17 mouse cellular contexts compared by ENCODE assay signal in the genomic region with DNA sequence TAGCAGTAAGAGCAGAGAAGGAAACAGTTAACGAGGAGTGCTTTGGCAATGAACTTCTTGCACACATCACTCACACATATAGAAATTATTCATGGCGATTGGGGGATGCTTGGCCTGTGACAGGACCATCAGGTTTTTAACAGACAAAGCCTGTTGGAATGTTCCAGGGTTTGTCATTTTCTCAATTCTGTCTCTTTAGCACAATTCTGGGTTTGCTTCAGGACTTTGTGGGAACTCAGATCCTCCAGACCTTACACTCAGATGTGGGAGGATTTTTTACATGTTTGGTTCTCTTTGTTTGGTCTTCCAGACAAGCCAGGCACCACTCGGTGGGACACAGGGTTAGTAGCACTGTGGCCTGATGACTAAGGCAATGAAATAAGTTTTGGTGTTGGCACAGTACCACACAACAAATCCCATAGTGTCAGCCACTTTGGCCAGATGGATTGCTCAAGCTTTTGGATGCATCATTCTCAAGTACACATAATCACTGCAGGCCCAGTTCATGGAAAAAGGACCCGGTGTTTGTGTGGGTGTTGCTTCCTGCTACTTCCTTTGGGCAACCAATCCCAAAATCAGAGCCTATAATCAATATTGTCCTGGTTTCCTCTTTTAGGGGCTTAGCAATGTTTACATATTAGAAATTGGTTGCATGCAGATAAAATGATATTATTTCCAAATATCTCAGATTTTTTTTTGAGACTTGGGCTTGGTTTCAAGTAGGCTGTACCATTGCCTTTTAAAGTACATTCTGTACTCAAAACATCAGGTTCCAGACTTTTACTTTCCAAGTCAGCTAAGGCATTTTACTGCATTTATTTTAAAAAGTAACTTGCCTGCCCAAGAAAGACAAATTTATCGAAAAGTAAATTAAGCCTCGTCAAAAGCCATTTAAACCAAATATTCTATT.
DNase-seq lines count a peak whose midpoint lies in the region; ATAC-seq and TF ChIP-seq lines count a peak whose summit lies in the region.
"Had no signal": no experiment of that assay in that cellular context is flagged by ENCODE, and none has a peak within 500 bp of the region (broad histone marks: within the 10 kb centered on the region; RNA-seq: fewer than 3 reads in every experiment).

No protein-coding gene starts in this region.

- ATAC-seq in midbrain, embryonic 13.5 days, result no peak
- no peak for ATAC-seq in megakaryocyte-erythroid progenitor cell, adult 5-6 weeks (replicated peaks; ENCODE audit: low FRiP score, low TSS enrichment, poor library complexity, severe bottlenecking)
- ATAC-seq: forebrain, embryonic 16.5 days; inflammation-experienced regulatory T-cells, adult 6 months; liver, embryonic 12.5 days had no signal

- no peak overlapping the region for H3K4me3 ChIP-seq in kidney, adult 2 months (ENCODE audit: insufficient read depth, low read depth, low read length)
- H3K4me3 ChIP-seq in midbrain, embryonic 13.5 days (replicated peaks), result no peak overlapping the region
- H3K4me3 ChIP-seq: embryonic facial prominence, embryonic 12.5 days; heart, embryonic 15.5 days; liver, embryonic 12.5 days; midbrain, embryonic 10.5 days had no signal

- H3K27ac ChIP-seq in kidney, adult 2 months (ENCODE audit: insufficient read depth, low read depth, low read length), result no peak overlapping the region
- no peak overlapping the region for H3K27ac ChIP-seq in midbrain, embryonic 13.5 days
- H3K27ac ChIP-seq: embryonic facial prominence, embryonic 12.5 days; heart, embryonic 15.5 days; liver, embryonic 12.5 days; midbrain, embryonic 10.5 days had no signal

- no peak for TF ChIP-seq CTCF in kidney, adult 2 months (conservative IDR thresholded peaks at IDR 0.05; ENCODE audit: insufficient read depth, insufficient read length, low read depth, low read length)

- no peak for TF ChIP-seq POLR2A in kidney, adult 2 months (IDR thresholded peaks at IDR 0.05; ENCODE audit: low read depth, low read length)

- no peaks in the 10 kb centered on the region for H3K27me3 ChIP-seq in kidney, adult 2 months (replicated peaks; ENCODE audit: control insufficient read depth, insufficient read depth, low read length)
- no peaks in the 10 kb centered on the region for H3K27me3 ChIP-seq in midbrain, embryonic 13.5 days
- H3K27me3 ChIP-seq: embryonic facial prominence, embryonic 12.5 days; heart, embryonic 15.5 days; liver, embryonic 12.5 days had no signal

- no peaks in the 10 kb centered on the region for H3K9me3 ChIP-seq in midbrain, embryonic 13.5 days
- H3K9me3 ChIP-seq: embryonic facial prominence, embryonic 12.5 days; heart, embryonic 15.5 days; liver, embryonic 12.5 days; midbrain, embryonic 10.5 days had no signal

- H3K4me2 ChIP-seq in midbrain, embryonic 13.5 days (replicated peaks), result no peak overlapping the region
- H3K4me2 ChIP-seq: embryonic facial prominence, embryonic 12.5 days; heart, embryonic 15.5 days; liver, embryonic 12.5 days had no signal

- H3K9ac ChIP-seq in midbrain, embryonic 13.5 days (replicated peaks), result no peak overlapping the region
- H3K9ac ChIP-seq: embryonic facial prominence, embryonic 12.5 days; heart, embryonic 15.5 days; liver, embryonic 12.5 days had no signal

- no peaks in the 10 kb centered on the region for H3K4me1 ChIP-seq in kidney, adult 2 months (ENCODE audit: control insufficient read depth, insufficient read depth, low read length)
- H3K4me1 ChIP-seq in midbrain, embryonic 13.5 days (replicated peaks), result no peaks in the 10 kb centered on the region
- H3K4me1 ChIP-seq: embryonic facial prominence, embryonic 12.5 days; heart, embryonic 15.5 days; liver, embryonic 12.5 days; midbrain, embryonic 10.5 days had no signal

- WGBS in kidney, adult 2 months, result 84% methylated on average over 6 of the region's 6 CpGs
- WGBS in midbrain, embryonic 13.5 days, result 92% methylated on average over 6 of the region's 6 CpGs

- no peaks in the 10 kb centered on the region for H3K36me3 ChIP-seq in kidney, adult 2 months (ENCODE audit: control insufficient read depth, insufficient read depth, low read length)
- H3K36me3 ChIP-seq in midbrain, embryonic 13.5 days, result no peaks in the 10 kb centered on the region
- H3K36me3 ChIP-seq: embryonic facial prominence, embryonic 12.5 days; heart, embryonic 15.5 days; liver, embryonic 12.5 days; midbrain, embryonic 10.5 days had no signal

- DNase-seq in kidney, adult 2 months, result peak; percentile 10
- DNase-seq in kidney, postnatal 14 days, result no peak
- DNase-seq in adrenal gland, adult 8-10 months, result peak; percentile 65
- peak; percentile 69 for DNase-seq in gastrocnemius, postnatal 25 days
- DNase-seq in lung, postnatal 25 days (ENCODE audit: low spot score), result peak; percentile 57
- DNase-seq in frontal cortex, postnatal 14 days (ENCODE audit: low spot score in 2 of 2), result no peak
- DNase-seq: cerebellum, postnatal 14 days; kidney, postnatal 4 days; thymus, postnatal 25 days had no signal

Comparison
In these comparisons a context has a peak if more than half of its experiments do, and no peak if none do; other contexts are left out.
1. DNase-seq: peak in kidney, adult 2 months (single experiment), adrenal gland, adult 8-10 months (single experiment), gastrocnemius, postnatal 25 days (single experiment) and lung, postnatal 25 days (single experiment); none in kidney, postnatal 14 days (single experiment) and frontal cortex, postnatal 14 days (0 of 2).